Mouse (Mus musculus): ENCODE measurements at regions not wholly inside any gene's neighbourhood (a gene's known extent, or its start where the extent isn't known, plus 50 kb on each side); places are given as distances from the start of the nearest gene placed in this dataset.

- no peak for DNase-seq (ENCODE audit: low spot score)
Measured at GRCm38 (mm10) chr17:81185685-81186084, 120.8 kb upstream of the Thumpd2 start.

- no peak for DNase-seq (ENCODE audit: low spot score)
Measured at GRCm38 (mm10) chr17:81180813-81181424, 116.0 kb upstream of the Thumpd2 start.

GRCm38 (mm10) chr17:81176306-81176705 lies 111.4 kb upstream of the Thumpd2 start:
- no peak for DNase-seq (ENCODE audit: low spot score)

GRCm38 (mm10) chr17:81175877-81176276 lies 111.0 kb upstream of the Thumpd2 start:
- DNase-seq (ENCODE audit: low spot score) = no peak

GRCm38 (mm10) chr17:81172943-81173342 lies 108.1 kb upstream of the Thumpd2 start:
- no peak for DNase-seq (ENCODE audit: low spot score)

GRCm38 (mm10) chr17:81169118-81169517 lies 104.2 kb upstream of the Thumpd2 start:
- DNase-seq (ENCODE audit: low spot score) = no peak

GRCm38 (mm10) chr17:81150730-81151129 lies 85.8 kb upstream of the Thumpd2 start:
- no peak for DNase-seq (ENCODE audit: low spot score)

GRCm38 (mm10) chr17:81134702-81135101 lies 69.8 kb upstream of the Thumpd2 start:
- DNase-seq (ENCODE audit: low spot score) = no peak

GRCm38 (mm10) chr17:81133227-81133626 lies 68.3 kb upstream of the Thumpd2 start:
- DNase-seq (ENCODE audit: low spot score) = no peak

Measured in testis, postnatal 10 days (tissue).